Mouse (Mus musculus): Measurements from ENCODE around the gene Bckdhb.
"Not testable (repeated sequence)": the region's sequence is repeated elsewhere in the genome, so short reads cannot be mapped to it uniquely, and the experiment has no call there.

Bckdhb gene

GRCm38 (mm10) chr9:83924878-83925687, at the start of gene Bckdhb:
Bckdhb (plus strand) TSS chr9:83925145.
- DNase-seq (ENCODE audit: extremely low spot score, low read depth, low spot score): peak; percentile 57

DNA sequence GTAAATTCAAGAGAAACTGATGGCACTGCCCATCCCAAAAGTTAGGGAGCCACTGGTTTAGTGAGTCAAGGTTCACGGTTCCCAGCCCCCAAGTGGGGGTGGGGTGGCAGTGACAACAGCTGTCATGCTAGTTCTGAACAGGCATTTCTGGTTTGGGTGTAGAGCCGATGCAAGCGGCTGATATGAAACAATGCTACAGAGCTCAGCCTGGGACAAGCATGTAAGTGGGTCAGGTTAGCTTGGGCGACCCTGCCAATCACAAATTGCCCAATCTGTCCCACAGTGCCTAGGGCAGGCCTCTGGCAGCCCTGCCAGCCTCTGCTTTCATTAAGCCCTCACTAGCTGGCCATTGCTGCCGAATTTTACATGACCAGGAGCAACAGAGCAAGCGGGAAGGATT, 42.8 kb upstream of the Bckdhb start:
- DNase-seq (ENCODE audit: extremely low spot score, low read depth, low spot score): no peak

DNA sequence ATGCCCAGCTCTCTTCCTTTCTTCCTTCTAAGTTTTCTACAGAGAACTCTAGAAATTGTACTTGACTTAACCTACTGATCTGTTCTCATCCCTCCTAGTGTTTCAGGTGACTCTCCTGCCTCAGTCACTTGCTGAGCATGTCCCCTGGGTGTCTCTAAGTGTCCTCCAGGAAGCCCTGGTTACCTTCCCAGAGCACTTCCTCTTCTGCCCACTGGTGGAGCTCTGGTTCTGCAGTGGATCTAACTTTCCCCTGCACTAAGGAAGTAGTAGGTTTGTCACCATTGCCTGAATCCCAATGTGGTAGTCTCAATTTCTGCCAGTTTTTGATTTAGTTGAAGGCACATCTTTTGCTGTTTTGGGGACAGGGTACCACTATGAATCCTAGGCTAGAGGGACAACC, 38.8 kb upstream of the Bckdhb start:
- DNase-seq (ENCODE audit: extremely low spot score, low read depth, low spot score): no peak

GRCm38 (mm10) chr9:83888214-83888613, 36.7 kb upstream of the Bckdhb start:
- DNase-seq (ENCODE audit: extremely low spot score, low read depth, low spot score): no peak

DNA sequence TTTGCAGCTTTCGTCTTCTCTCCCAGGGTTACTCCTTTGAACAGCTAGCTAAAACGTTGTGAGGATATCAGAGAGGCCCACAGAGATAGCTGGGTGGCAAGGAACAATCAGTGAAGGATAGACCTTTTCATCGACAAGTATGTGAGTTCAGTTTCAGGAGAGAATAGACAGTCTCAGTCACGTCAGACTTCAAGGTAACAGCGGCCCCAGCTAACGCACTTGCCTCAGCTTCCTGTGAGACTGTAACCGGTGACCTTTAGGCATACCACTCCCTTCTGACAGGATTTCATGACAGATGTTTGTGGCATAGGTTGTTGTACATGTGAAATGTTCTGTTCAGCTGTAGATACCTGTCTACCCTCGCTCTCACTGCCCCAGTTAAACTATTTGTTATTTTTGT, 31.9 kb upstream of the Bckdhb start:
- no peak for DNase-seq (ENCODE audit: extremely low spot score, low read depth, low spot score)

DNA sequence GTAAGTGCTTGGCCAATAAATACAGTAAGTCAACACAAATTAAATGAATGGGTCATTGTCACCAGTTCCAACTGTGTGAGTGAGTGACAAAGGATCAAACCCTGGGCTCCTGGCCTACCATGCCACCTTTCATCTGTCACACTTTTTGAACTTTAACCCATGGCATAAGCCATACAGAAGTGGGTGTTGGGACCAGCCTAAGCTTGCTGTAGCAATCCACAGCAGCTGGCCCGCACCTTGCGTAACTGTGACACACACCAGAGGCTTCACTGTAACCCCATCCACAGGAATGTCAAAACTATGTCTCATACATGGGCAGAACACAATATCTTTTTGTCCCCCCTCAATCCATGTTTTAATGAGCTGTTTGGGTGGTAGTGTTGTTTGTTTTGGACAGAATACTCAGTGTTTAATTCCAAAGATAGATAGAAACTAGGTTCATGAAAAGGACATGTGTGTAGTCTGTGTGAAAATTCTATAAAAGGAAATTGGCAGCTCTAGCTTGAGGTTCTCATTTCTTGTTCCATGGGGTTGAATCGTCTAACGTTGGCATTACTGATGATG, 31.1 kb upstream of the Bckdhb start:
- no peak for DNase-seq (ENCODE audit: extremely low spot score, low read depth, low spot score)

- no peak for DNase-seq (ENCODE audit: extremely low spot score, low read depth, low spot score)
Measured at GRCm38 (mm10) chr9:83902086-83902485, 22.9 kb upstream of the Bckdhb start.

DNA sequence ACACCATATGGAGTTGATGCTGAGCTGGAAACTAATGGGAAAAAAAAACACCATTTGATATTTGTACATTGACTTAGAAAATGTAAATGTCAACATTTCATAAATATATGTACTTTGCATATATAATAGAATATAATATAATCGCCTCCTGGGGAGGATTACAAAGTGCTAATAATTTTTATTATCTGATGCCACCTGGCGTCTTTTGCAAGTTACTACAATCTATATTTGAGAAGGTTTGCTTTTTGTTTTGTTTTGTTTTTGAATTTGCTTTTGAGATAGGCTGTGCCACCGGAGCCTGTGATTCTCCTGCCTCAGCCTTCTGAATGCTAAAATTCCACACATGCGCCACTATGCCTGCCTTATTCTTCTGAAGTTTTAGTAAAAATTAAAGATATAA, 19.1 kb upstream of the Bckdhb start:
- no peak for DNase-seq (ENCODE audit: extremely low spot score, low read depth, low spot score)

- no peak for DNase-seq (ENCODE audit: extremely low spot score, low read depth, low spot score)
Measured at GRCm38 (mm10) chr9:83907017-83907416, 17.9 kb upstream of the Bckdhb start.

GRCm38 (mm10) chr9:83909836-83910235, 15.1 kb upstream of the Bckdhb start:
- no peak for DNase-seq (ENCODE audit: extremely low spot score, low read depth, low spot score)

DNA sequence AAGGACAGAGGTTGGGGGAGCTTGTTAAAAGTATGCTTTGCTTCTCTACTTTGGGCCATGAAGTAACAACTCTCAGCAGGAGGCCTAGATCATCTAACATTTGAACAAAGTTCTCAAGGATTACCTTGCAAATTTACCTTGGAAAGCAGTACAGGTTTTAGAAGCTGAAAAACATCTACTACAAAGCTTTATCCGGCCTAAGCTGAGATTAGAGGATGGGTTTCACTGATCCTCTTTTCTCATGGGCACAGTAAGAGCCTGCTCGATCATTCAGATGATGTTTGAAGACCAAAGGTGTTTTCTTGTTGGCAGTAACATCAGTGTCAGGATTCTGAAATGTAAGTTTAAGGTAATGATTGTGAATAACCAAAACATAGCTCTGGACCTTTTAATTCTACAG, 14.0 kb upstream of the Bckdhb start:
- no peak for DNase-seq (ENCODE audit: extremely low spot score, low read depth, low spot score)

DNA sequence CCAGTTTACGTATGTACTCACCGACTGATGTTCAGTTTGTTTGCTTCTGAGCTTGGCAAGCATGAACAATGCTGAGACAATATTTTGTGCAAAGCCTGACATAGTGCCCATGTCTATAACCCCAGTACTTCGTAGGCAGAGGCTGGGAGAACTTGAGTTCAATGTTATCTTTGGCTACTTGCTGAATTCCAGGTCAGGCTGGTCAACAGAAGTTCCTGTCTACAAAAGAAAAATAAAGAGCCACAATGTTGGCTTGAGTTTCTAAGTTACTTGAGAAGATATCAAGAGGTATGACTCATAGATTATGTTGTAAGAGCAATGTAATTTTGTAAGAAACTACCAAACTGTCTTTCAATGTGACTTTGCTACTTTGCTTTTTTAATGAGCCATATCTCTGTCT, 2.9 kb upstream of the Bckdhb start:
- DNase-seq (ENCODE audit: extremely low spot score, low read depth, low spot score): no peak

GRCm38 (mm10) chr9:83924356-83924755, 589 bp upstream of the Bckdhb start:
- DNase-seq (ENCODE audit: extremely low spot score, low read depth, low spot score): no peak

- no peak for DNase-seq (ENCODE audit: extremely low spot score, low read depth, low spot score)
Measured at GRCm38 (mm10) chr9:83925688-83926041, 720 bp downstream of the Bckdhb start.

DNA sequence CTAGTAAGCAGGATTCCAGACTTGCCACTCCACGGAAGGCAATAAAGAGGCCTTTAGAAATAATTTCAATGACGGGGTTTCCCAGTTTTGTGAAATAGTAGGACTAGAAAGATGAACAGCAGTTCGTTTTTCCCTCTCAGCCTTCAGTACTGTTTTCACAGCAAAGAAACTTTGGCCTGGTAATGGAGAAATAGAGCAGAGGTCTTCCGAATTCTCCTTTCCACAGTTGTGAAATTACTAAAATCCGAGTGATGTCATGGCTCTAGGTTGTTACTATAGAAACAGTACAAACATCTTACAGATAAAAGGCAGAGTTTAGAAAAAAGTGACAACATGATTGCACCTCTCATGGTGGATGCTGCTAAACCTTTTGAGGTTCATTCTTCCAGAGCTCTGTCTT, 1.4 kb downstream of the Bckdhb start:
- DNase-seq (ENCODE audit: extremely low spot score, low read depth, low spot score): no peak

- DNase-seq (ENCODE audit: extremely low spot score, low read depth, low spot score): not testable (repeated sequence)
Measured at GRCm38 (mm10) chr9:83939501-83939900, 14.6 kb downstream of the Bckdhb start.

DNA sequence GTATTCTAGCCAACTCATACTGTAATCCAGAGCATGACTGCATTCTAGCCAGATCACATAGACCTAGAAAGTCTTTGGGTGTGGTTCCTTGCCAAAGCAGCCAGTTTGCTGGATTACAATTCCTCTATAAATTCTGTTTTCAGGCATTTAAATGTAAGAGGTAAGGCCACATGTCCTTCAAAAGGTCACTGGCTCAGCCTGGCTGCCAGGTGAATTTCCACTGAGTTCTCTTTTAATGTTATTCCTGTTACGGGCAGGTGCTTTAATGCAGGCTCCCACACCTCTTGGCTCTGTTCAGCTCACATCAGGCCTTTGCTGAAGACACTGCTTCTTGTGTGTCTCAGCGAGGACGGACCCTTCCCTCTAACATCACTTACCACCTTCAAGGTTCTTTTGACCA, 15.1 kb downstream of the Bckdhb start:
- DNase-seq (ENCODE audit: extremely low spot score, low read depth, low spot score): no peak

DNA sequence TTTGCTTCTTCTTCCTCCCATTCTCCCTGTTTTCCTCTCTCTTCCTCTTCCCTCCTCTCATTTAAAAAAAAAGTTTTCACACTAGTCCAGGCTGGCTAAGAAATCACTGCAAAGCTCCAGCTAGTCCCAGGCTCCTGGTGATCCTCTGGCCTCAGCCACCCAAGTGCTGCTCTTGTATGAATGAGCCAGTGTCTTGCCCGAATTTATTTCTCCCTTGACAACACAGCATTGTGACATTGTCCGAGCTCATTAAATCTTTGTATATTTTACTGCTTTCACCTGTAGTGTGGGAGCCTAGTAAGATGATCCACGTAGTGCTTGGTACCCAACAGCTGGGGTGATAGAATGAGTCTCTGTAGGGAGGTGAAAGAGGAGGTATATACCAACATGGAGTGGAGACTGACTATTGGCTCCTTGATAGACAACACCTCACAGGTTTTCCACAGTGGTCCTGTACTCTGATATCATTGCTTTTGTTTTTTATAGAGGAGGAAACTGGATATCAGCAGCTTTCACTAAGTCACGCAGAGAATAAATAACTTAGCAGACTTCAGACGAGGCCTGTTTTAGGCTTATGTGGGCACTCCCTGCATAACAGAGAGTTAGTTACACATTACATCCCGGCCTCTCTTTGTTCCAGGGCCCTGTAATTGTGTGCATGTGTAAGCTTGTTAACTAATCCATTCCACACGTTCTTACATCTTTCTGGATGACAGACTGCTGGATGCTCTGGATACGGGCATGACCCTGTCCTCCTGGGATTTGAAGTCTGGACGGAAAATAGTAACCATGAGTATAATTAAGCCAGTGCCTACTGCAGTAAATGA, 15.8 kb downstream of the Bckdhb start:
- peak; percentile 16 for DNase-seq (ENCODE audit: extremely low spot score, low read depth, low spot score)

DNA sequence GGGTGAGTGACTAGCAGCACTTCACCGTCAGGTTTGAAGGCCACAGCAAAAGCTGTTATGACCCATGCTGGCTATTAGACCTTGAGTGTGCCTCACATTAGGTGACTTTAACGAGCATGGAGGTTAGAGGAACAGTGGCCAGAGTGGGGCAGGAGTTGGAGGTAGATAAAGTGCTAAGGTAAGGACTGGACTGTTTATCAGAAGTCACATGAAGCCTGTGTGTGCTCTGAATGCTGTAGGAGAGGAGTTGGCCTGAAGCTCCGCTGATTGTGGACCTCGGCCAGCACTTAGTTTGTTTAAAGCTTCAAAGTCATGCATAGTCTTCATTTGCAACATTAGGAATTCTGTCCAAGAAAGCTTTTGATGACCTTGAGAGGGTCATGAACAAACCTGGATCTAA, 26.4 kb downstream of the Bckdhb start:
- DNase-seq (ENCODE audit: extremely low spot score, low read depth, low spot score): no peak

GRCm38 (mm10) chr9:83956632-83957314, 31.8 kb downstream of the Bckdhb start:
- peak; percentile 60 for DNase-seq (ENCODE audit: extremely low spot score, low read depth, low spot score)

All from hindlimb bud, embryonic 11.5 days (tissue).